Mouse (Mus musculus) cerebellum, adult 8-10 months (tissue): ENCODE measurements around the gene Vim.

Experiments used
- DNase-seq: peaks from one replicate; pipeline ENCODE4 v3.0.0; 2022

The Vim gene

DNA sequence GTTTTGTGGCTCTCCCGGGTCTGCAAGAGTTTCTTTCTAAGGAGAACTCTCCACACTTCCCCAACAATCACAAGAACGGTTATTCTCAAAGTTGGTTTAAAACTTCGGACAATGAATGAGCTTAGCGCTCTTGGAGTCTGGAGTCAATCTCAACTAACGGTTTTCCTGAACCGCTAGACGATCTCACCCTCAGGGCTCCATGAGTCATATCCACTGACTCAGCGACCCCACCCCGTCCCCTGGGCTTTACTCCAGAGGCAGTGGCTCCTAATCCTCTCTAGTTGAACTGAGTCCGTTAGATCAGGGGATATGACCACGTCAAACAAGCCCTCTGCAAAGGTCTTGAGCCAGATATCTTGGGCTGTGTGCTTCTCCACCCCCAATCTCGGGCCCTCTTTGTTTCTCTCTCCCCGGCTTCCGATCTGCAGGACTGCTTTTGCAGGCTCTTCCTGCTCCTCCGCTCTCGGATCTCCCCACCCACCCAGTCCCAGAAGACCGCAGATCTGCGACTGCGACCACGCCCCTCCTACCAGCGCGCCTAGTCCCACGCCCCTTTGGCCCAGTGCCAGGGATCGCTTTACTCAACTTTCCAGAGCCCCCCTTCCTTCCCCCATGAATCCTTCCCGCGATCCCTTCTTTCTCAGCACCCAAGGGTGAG lies at the start of gene Vim:
Vim (plus strand) TSS at position 520 of the 658 bp plus-strand sequence.
- peak; percentile 14 for DNase-seq

DNA sequence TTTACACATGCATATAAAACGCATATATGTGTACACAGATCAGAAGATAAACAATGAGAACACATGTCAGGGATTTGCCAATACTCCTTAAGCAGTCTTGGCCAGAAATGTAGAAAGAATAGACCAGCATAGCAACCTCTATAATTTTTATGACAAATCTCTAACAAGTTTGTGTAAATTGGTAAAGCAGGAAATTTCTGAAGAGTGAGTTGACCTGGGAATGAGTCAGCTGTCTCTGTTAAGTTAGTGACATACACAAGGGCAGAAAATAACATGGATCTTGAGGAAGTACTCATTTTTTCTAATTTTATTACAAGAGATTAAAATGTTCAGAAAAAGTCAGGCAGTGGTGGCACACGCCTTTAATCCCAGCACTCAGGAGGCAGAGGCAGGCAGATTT lies 47.5 kb upstream of the Vim start:
- DNase-seq = no peak

DNA sequence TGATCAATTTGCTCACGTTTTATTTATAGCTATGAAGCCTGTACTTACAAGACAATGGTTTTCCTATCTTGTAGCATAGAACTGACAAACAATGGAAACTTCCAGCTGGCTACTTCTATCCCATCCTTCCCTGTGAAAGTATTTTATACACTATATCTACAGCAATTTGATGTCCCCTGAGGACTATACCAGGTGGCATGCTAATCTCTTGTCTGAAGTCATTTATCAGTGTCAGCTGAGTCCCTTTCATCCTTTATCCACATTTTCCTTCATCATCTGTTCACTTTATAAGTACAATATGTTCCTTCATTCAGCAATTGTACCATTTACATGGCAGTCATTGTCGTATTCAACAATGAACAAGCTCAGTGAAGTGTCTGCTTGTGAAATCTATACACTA lies 46.6 kb upstream of the Vim start:
- DNase-seq = no peak

DNA sequence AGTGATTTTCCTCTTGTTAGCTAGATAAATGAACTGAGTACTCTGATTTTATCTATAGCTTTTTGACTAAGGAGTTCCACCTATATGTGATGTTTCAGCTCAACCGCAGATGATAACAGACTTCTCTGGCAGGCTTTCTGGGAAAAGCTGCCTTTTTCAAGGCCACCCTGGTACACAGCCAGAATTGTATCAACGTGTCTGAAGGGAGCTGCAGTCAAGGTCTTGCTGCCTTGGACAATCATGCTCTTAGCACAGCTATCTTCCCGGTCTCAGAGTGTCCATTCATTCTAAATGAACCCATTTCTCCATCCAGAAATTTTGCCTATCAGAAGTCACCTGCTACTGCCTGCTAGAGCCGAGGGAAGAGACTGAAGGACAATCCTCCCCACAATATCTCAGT lies 46.2 kb upstream of the Vim start:
- peak; percentile 7 for DNase-seq

DNA sequence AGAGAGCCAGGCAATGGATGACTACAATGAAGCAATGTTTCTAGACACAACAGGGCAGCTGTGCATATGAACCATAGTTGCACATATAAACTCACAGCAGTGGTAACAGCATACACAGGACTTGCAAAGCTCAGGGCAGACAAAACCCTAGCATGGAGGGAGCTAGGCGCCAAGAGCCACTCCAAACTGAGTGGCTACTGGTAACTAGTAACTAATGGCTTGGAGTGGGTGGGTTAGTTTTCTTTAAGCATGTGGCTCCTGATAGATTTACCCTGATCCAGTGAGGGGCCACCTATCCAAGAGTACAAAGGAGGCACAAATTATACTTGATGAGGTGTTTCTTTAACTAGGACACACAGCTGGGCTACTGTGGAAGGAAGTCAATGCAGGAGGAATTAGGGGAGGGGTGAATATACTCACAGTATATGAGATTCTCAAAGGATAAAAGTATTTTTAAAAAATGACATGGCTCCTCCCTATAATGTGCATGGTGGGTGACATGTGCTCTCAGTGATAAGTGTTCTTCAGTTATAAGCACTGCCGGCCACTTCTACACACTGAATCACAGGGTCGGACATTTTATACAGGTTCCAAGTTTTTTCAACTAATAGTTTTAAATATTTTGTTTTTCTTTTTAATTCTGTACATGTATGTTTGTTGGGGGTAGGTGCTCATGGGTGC lies 44.3 kb upstream of the Vim start:
- DNase-seq = no peak

DNA sequence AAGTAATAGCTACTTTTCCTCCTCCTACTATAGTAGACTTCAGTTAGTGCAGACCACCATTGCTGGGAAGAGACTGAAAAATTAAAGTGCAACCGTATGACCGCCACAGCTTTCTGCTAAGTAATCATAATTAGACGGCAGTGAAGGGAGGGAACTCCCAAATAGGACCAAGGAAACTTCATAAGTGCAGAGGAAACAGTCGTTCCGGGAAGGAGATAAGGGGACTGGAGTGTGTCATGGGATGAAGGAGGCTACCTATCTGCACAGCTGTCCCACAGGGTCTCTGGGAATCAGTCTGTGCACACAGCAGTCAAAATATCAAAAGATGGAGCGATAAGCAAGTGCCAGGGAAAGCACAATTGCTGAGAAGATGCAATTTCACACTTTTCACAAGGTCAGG lies 43.1 kb upstream of the Vim start:
- no peak for DNase-seq

DNA sequence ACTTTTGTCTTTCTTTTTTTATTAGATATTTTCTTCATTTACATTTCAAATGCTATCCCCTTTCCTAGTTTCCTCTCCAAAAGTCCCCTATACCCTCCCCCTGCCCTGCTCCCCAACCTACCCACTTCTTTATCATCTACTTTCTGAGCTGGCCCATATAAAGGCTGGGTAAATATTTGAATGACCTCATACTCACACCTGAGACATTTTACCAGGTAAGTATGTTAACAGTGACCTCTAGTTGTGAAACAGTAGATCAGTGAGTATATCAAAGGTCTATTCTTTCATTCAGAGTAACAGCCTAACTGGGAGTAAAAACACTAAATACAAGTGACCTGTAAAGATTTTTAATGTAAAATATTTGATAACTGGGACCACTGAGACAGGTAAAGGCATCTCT lies 37.0 kb upstream of the Vim start:
- no peak for DNase-seq

DNA sequence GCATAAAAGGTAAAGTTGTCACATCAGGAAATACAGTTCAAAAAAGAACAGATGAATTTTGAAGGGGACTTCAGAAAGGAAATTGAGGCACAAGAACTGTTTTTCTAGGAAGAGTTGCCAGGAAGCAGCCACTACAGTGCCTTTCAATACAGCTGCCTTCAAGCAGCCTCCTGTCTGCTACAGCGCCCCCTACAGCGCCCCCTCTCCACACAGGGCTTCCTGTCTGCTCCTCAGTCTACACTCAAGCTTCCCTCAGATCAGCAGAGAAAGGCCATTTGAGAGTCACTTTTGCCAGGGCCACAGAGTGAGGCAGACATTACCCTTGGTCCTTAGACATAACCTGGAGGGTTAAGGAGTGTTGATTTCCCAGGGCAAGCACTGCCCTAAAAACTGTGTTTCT lies 36.0 kb upstream of the Vim start:
- no peak for DNase-seq

DNA sequence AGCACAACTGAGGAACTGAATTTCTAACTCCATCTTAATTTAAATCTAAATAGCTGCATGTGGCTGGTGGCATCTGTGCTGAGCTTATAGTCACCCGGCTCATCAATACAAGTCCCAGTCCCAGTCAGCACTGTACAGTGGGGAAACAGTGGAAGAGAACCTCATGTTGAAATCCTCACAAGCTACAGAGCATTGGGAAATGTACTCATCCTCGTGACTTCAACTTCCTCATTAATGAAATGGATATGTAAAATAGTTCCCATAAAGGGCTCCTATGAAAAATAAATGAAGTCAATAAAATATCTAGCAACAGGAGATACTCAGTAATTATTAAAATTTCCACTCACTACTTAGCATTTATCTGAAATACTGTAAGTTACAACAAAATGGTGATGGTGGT lies 35.5 kb upstream of the Vim start:
- DNase-seq = no peak

DNA sequence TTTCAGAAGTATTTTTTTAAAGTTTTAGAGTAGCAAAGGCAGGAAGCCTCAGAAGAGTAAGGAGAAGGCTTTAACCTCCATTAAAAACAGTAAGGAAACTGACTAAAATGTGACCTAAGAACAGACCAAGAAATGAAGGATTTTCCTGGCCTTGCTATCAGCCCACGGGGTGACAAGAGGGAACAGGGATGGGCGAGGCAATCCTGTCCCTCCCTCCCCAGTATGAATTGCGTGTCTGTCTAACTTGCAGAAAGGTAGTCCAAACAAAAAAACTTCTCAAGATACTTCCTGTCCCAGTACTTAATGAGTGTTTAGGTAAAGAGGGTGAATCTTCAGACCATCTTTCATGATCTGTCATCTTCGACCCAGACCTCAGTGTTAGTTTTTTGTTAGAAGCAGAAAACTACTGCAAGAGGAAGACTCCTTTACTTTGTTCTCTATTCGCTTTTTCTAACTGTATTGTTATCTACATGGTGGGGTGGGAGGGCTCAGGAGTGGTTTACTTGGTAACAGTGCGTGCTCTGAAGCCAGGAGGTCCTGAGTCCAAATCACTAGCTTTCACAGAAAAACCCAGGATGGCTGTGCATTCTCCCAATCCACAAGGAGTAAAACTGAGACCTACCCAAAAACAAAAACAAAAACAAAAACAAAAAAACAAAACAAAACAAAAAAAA lies 34.9 kb upstream of the Vim start:
- DNase-seq = no peak

DNA sequence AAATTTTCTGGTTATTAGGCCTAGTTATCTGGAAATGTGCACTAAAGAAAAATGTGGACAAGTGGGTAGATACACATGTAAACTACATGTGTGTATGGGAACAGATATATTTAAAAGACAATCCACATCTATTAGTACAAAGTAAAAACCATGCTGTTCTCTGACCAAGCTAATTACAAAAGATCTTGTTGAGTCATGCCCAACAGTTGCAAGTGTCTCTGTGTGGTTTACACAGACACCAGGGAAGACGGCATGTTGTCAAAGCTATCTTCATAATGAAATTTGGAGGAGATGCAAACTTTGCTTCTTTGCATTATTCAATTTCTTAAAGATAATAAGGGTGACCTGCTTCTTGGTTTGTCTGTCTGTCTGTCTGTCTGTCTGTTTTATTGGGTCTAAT lies 33.9 kb upstream of the Vim start:
- no peak for DNase-seq

DNA sequence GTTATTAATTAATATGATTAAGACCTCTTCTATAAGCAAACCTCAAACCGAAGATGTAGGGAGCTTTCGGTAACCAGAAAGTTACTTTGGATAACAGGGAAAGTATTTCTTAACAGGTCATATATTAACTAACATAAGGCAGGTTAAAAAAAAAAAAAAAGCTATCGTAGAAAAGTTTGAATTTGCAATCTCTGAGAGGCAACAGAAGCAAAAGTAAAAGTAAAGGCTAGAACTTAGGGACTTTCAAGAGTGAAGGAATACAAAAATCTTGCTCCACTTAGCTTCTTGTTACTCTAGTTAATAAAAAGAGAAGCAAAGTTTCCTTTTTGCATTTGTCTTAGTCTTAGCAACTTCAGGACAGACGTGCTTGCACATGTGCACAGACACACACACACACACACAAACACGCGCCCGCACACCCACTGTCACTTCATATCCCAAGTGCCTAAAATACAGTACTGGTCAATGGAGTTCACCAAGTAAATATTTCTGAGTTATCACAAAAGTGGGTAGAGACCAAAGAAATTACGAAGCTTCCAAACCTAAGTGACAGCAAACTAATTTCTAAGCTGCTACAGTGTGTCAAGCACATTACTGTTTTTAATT lies 30.1 kb upstream of the Vim start:
- no peak for DNase-seq

DNA sequence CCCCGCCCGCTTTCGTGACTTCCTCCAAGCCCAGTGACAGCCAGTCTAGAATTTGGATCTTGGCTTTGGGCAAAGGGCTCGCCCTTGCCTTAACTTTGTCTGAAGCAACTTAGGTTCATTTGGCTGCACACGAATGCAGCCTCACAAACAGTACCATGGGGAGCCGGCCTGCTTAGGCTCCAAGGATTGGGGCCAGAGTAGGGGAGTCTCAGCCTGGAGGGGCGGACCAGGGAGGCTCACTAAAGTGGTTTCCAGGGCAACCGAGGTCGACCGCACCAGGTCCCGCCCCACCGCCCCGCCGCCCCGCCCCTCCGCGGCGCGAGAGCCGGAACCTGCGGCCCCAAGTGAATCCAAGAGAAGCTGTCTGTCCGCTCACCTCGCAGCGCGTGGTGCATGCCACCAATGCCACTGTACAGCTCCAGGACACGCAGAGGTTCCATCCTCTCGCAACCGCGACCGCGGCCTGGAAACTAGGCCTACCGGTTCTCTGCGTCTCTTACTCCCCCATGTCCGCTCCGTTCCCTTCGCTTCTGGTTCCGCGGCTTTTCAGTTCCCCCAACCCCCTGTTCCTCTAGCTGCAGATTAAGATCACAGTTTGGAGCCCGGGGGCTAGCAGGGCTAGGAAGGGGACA lies 29.4 kb upstream of the Vim start, which contains the start of gene Trdmt1:
Trdmt1 (minus strand) TSS at position 476 of the 632 bp plus-strand sequence.
- DNase-seq = peak; percentile 79

DNA sequence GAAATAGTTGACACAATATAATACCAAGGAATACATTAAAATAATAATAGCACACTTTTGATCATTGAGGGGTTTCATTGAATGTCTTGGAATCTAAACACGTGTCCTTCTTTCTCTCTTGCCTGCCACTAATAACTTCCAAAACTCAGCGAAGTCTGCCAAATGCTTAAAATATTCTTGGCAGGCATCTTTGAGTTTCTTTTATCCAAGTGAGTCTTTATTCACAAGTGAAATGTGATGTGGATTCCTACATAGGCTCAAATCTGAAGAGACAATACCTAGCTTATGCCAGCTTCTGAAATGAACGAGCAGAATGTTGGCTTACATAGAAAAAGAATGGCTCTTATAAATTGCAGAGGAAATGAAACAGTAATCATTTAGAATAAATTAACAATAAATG lies 25.0 kb upstream of the Vim start:
- no peak for DNase-seq

DNA sequence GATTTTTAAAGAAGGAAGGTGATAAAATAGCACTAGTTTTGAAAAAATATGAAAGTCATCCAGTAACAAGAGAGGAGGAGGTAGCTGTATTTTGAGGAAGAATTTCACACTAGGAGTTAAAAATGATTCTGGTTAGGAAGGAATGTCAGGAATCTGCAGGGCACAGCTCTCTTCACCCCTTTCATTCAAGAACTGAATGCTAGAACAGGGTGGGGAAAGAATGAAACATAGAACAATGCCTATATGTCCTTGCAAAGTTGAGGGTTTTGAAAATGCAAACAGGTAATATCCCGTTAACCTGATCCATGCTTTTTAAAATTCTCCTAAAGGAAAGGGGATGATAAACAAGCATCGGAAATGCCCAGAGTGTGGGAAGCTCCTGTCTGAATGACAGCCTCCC lies 19.8 kb upstream of the Vim start:
- DNase-seq = no peak

DNA sequence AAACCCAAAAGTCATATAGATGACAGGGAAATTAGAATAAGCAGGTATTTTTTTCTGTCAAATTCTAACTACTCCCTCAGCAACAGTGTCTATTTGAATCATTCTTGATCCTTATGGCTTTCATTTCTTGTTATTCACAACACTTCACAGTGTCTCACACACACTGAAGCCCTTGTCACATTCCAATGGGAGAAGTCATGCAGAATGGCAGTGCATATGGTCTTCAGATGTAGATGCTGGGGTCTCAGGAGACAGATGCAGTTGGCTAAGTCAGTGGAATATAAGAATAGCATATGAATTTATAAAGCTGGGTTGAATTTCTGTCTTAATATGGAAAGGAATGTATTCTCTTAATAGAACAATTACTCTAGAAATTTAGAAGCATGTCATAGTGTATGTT lies 17.5 kb upstream of the Vim start:
- DNase-seq = no peak

DNA sequence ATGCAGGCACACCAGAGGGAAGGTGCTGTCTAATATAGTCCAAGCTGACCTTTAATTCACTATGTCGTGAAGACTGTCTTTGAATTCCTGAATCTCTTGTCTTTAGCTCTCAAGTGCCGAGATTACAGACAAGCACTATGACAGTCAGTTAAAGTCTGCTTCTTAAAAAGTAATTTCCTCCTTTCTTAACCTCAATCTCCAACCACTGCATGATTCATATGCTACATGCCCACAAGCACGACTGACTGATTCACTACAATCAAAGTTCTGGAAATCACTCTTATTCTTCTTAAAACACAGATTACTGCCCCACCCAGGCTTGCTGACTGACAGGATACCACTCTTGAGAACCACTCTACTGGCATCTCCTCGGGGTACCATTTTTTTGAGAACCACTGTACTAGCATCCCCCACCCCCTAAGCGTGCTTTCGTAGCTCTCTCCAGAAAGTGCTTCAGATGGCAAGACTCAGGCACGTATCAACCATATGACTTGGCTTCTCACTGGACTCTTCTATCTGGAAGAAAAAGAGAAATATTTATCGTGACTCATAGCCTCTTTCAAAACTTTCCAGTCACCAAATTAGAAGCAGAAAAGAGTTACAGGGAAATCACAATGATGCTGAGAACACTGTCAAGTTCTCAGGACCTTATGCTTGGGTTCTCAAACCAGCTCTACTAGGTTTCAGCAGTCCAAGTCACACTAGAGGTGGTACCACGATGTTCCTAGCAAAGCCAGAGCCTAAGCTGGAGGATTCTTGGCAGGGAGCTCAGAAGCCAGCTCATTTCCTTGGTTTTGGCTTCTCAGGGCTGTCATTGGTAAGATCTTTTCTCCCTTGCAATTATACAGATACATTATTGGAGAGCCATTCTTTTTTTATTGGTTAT lies 16.3 kb upstream of the Vim start:
- no peak for DNase-seq

DNA sequence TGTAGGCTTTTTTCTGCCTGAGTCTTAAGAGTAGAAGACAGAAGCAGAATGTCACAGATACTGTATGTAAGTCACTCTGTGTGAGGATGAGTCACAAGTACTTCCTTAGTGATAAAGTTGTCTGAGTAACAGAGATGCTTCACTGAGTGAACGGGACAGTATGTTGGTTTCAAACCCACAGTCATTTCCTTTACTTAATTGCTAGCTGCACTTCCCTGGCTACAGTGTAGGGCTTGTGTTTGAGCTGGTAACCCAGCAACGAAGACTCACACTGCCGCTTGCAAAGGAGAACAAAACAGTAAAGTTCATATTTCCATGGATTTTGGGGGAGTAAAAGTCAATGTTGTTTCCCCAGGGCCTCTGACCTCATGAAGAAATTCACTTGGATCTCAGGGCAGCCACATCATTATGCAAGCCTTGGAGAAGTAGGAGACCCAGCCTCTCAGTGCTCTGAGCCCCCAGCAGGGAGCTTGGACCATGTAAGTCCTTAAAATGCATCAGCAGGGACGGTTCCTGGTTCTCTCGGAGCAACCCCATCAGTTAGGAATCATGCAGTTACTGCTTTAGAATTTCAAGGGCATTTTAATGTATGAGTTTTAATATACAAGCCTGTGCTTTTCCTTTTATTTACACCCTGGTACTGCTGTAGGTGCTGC lies 15.0 kb upstream of the Vim start:
- DNase-seq = no peak

DNA sequence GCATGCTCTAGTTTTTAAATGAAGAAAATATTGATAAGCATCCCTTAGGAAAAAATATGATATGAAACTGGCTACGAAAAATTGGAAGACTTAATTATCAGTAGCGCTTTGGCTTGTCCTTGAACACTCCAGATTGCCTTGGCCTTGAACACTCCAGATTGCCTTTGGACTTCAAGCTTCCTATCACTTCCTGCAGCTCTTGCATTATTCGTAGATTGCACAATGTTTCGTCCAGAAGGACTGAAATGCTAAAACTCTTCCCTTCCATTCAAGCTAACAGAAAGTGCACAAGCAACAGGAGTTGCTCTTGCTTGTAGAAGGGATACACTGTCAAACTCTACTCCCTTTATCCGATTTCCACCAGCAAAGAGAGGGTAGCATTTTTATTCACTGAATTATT lies 14.4 kb upstream of the Vim start:
- DNase-seq = no peak

DNA sequence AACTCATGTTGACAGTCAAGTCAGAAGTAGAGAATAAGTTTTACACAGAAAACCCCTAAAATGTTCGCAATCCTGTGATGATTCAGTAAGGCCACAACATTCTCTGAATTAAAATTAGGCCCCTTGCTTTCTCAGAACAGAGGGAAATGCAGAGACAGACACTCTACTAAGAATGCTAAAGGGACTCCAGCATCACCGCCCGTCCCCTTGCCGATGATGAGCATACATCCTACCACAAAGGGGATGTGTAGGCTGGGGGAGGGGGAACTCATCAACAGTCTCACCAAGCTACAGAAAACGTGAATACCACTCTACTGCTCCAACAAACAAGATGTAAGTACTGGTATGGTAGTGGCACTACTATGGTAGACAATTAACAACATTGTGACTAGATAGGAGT lies 14.0 kb upstream of the Vim start:
- no peak for DNase-seq

DNA sequence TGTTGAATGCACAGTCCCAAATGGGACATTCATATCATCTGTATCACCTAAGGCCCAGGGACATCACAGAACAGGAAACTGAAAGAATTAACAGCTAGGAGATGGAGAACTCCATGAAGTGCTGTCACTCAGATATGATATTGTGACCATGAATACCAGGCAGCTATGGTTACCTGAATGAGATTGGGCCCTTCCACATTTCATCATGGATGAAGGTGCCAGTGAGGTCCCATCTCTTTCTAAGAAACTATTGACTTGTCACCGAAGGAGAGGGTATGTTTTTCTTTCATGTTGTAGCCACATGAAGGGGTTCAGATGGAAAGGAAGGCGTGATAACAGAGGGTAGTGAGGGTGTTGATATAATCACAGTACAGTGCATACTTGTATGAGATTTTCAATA lies 13.3 kb upstream of the Vim start:
- no peak for DNase-seq

DNA sequence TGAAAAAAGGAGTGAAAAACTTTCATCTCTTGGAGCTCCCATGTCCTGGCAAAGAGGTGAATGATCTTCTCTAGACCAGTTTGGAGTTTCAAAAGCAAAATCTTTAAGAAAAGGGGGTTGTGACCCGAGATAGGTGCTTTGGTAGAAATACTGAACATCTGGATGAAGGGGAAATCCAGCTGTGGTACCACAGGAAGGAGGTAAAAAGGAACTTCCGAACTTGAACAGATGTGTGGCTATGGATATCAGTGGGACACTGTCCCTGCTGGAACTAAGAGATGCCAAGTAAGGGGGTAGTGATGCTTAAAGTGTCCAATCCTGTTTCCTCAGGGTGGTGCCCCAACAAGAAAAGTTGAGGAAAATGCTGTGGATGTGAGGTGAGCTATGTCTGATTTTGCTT lies 3.6 kb upstream of the Vim start:
- DNase-seq = no peak
